Mouse (Mus musculus) kidney, adult 10 weeks (tissue): ENCODE measurements around the gene Gng4. TPM values are rescaled to one million over a fixed set of nuclear protein-coding genes. Genes with fewer than 3 reads are reported as not detected.

Experiments
- polyA plus RNA-seq: library from polyadenylated mRNA; stranded (reverse); fragments of 350-450 nt; fragmentation: Illumina TruSeq; extraction: RNeasy Lipid Tissue Mini Kit (QIAGEN cat#74804); gene quantifications from one replicate; pipeline ENCODE4 v1.2.3, GENCODE M21; 2014; ENCODE audit warnings: low read depth, low replicate concordance

Gng4 gene
- 2.3 TPM for polyA plus RNA-seq

DNA sequence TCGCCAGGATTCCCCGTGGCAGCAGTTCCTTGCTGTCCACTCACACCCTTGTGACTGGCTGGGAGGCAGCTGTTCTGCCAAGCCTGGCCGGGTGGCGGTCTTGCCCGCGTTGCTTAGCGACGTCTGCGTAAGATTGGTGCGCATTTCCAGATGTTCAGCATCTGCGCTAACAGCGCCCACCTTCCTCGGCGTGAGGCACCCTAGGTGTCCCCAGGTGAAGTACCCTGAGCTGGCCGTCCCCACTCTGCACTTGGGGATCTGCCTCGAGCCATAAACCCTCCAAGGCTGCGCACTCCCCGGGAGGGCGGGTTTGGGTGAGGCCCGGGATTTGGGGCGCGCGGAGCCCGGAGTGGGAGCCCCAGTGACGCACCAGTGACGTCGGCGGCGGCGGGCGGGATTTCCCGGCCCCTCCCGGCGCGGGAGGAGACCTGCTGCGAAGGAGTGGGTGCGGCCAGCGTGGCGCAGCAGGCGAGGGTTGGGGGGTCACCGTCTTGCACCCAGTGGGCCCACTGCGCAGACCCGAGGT, at the start of gene Gng4:
TSS of gene Gng4 (plus strand) at position 166 of the 526 bp plus-strand sequence.

Other genes with a start within 250 kb of the Gng4 start
- 9.3 TPM for gene Lyst, start 193.7 kb upstream of the Gng4 start, polyA plus RNA-seq
- gene B3galnt2, start 170.4 kb downstream of the Gng4 start, polyA plus RNA-seq: 27.1 TPM